Mouse (Mus musculus): Measurements from ENCODE around the gene Ltf. TPM values are rescaled to one million over a fixed set of nuclear protein-coding genes. Genes with fewer than 3 reads are reported as not detected.

Ltf gene
- polyA plus RNA-seq, 1 experiment from 2014 or later = not detected

DNA sequence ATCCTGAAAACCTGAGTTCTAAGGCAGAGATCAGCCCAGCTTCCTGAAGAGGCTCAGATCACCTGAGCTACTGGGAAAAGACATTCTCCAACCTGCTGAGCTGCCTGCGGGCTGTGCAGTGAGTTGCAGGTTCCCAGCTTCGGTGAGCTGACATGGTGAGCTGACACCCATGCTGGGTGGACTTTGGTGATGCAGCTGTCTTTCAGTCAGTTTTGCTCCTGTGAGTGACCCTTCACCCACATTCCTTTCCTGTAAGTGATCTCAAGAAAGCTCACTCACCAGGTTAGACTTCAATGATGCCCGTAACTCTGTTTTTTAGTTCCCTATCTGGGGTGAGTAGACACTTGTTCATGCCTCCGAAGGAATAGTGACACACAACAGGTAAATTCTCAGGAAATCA, 66.3 kb downstream of the Ltf start:
- H3K9ac ChIP-seq (ENCODE audit: low read depth, low read length) = no peak overlapping the region
- no peak overlapping the region for H3K27ac ChIP-seq (ENCODE audit: low read depth, low read length)
- 0 out of 2 replicates have a peak, but pooled peaks cover 2% of the 10 kb centered on the region for H3K4me1 ChIP-seq (replicated peaks; ENCODE audit: control insufficient read depth, insufficient read depth, low read length)
- ATAC-seq (ENCODE audit: low FRiP score) (no peak), DNase-seq (ENCODE audit: low spot score) (no peak)
- no peak overlapping the region for H3K4me3 ChIP-seq (ENCODE audit: low read depth, low read length)
- WGBS = 52% methylated on average over 4 of the region's 4 CpGs
- H3K36me3 ChIP-seq (ENCODE audit: control insufficient read depth, insufficient read depth, low read length) = no peaks in the 10 kb centered on the region
- H3K9me3 ChIP-seq (ENCODE audit: control insufficient read depth, low read length) = no peaks in the 10 kb centered on the region
- H3K27me3 ChIP-seq (ENCODE audit: control insufficient read depth, insufficient read depth, low read length) = no peaks in the 10 kb centered on the region; the same call in 1 of the 2 replicates
- no peak overlapping the region for H3K4me2 ChIP-seq (replicated peaks; ENCODE audit: low read depth, low read length)

- DNase-seq (ENCODE audit: low spot score) (no peak), ATAC-seq (ENCODE audit: low FRiP score) (no peak)
- Histone ChIP-seq H3K36me3 (ENCODE audit: control insufficient read depth, insufficient read depth, low read length) (no peaks in the 10 kb centered on the region), H3K9me3 (ENCODE audit: control insufficient read depth, low read length) (no peaks in the 10 kb centered on the region), H3K4me2 (replicated peaks; ENCODE audit: low read depth, low read length) (no peak overlapping the region), H3K27me3 (ENCODE audit: control insufficient read depth, insufficient read depth, low read length) (no peaks in the 10 kb centered on the region; the same call in 1 of the 2 replicates), H3K4me1 (replicated peaks; ENCODE audit: control insufficient read depth, insufficient read depth, low read length) (0 out of 2 replicates have a peak, but pooled peaks cover 2% of the 10 kb centered on the region), H3K9ac (ENCODE audit: low read depth, low read length) (no peak overlapping the region), H3K4me3 (ENCODE audit: low read depth, low read length) (no peak overlapping the region), H3K27ac (ENCODE audit: low read depth, low read length) (no peak overlapping the region)
- 76% methylated on average over 6 of the region's 6 CpGs for WGBS
These were observed 67.1 kb downstream of the Ltf start for GRCm38 (mm10) chr9:111086137-111086536.

DNA sequence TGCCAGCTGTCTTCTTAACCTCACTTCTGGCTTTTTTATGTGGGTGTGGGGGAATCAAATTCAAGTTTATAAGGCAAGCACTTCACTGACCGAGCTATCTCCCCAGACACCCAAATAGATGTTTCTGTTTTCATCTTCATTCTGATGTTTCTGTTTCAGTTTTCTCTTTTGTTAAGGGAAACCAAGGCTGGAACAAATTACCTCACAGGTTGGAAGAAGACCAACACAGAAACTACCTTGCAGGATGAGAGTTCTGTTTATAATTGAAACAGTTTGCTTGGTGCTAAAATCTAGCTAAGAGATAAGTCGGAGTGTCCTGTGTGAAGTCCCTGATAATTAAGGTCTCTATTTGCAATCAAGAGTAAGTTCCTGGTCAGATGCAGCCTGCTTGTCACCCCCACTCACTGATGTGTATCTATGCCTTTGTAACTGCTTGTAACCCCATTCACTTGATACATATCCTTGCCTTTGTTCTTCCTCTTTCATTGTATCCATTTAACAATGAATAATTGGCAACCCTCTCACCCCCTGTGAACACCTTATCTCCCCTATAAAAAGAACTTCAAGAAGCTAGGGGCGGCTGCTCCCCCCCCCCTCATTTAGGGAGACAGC, 68.0 kb downstream of the Ltf start:
- DNase-seq (ENCODE audit: low spot score) = no peak
- no peaks in the 10 kb centered on the region for H3K36me3 ChIP-seq (ENCODE audit: control insufficient read depth, insufficient read depth, low read length)
- no peak for ATAC-seq (ENCODE audit: low FRiP score)
- H3K4me3 ChIP-seq (ENCODE audit: low read depth, low read length) = no peak overlapping the region
- 0 out of 2 replicates have a peak, but pooled peaks cover 2% of the 10 kb centered on the region for H3K4me1 ChIP-seq (replicated peaks; ENCODE audit: control insufficient read depth, insufficient read depth, low read length)
- no peak overlapping the region for H3K9ac ChIP-seq (ENCODE audit: low read depth, low read length)
- H3K27ac ChIP-seq (ENCODE audit: low read depth, low read length) = no peak overlapping the region
- H3K9me3 ChIP-seq (ENCODE audit: control insufficient read depth, low read length) = no peaks in the 10 kb centered on the region
- H3K4me2 ChIP-seq (replicated peaks; ENCODE audit: low read depth, low read length) = no peak overlapping the region
- WGBS = 30% methylated on average over 3 of the region's 3 CpGs
- no peaks in the 10 kb centered on the region; the same call in 1 of the 2 replicates for H3K27me3 ChIP-seq (ENCODE audit: control insufficient read depth, insufficient read depth, low read length)

DNA sequence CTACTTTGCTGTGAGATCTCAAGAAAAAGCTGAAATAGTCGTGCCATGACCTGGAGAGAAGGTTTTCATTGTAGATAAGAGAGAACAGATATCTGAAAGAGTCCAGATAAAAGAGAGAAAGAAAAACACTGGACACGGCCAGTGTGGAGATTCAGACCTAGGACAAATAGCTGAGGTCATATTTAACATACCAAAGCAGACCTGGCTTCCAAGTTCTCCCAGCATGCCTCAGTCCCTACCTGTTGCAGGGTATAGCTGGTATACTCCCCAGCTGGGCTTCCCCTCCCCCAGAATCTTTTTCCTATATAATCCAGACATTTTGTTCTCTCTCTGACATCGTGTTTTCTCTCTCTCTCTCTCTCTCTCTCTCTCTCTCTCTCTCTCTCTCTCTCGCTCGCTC, 68.9 kb downstream of the Ltf start:
- H3K36me3 ChIP-seq (ENCODE audit: control insufficient read depth, insufficient read depth, low read length) = no peaks in the 10 kb centered on the region
- 5% methylated on average over 5 of the region's 5 CpGs for WGBS
- H3K9me3 ChIP-seq (ENCODE audit: control insufficient read depth, low read length) = no peaks in the 10 kb centered on the region
- no peaks in the 10 kb centered on the region; the same call in 1 of the 2 replicates for H3K27me3 ChIP-seq (ENCODE audit: control insufficient read depth, insufficient read depth, low read length)
- H3K4me1 ChIP-seq (replicated peaks; ENCODE audit: control insufficient read depth, insufficient read depth, low read length) = 0 out of 2 replicates have a peak, but pooled peaks cover 2% of the 10 kb centered on the region
- H3K27ac ChIP-seq (ENCODE audit: low read depth, low read length) = no peak overlapping the region
- H3K9ac ChIP-seq (ENCODE audit: low read depth, low read length) = no peak overlapping the region
- no peak for DNase-seq (ENCODE audit: low spot score)
- no peak for ATAC-seq (ENCODE audit: low FRiP score)
- no peak overlapping the region for H3K4me2 ChIP-seq (replicated peaks; ENCODE audit: low read depth, low read length)
- no peak overlapping the region for H3K4me3 ChIP-seq (ENCODE audit: low read depth, low read length)

GRCm38 (mm10) chr9:111088886-111089285, 69.8 kb downstream of the Ltf start:
- H3K9me3 ChIP-seq (ENCODE audit: control insufficient read depth, low read length) = no peaks in the 10 kb centered on the region
- 0 out of 2 replicates have a peak, but pooled peaks cover 2% of the 10 kb centered on the region for H3K4me1 ChIP-seq (replicated peaks; ENCODE audit: control insufficient read depth, insufficient read depth, low read length)
- no peak for DNase-seq (ENCODE audit: low spot score)
- H3K9ac ChIP-seq (ENCODE audit: low read depth, low read length) = no peak overlapping the region
- no peaks in the 10 kb centered on the region for H3K36me3 ChIP-seq (ENCODE audit: control insufficient read depth, insufficient read depth, low read length)
- no peak overlapping the region for H3K4me2 ChIP-seq (replicated peaks; ENCODE audit: low read depth, low read length)
- no peak overlapping the region for H3K27ac ChIP-seq (ENCODE audit: low read depth, low read length)
- no peak overlapping the region for H3K4me3 ChIP-seq (ENCODE audit: low read depth, low read length)
- no peak for ATAC-seq (ENCODE audit: low FRiP score)
- 37% methylated on average over 7 of the region's 7 CpGs for WGBS
- H3K27me3 ChIP-seq (ENCODE audit: control insufficient read depth, insufficient read depth, low read length) = no peaks in the 10 kb centered on the region; the same call in 1 of the 2 replicates

Other genes starting within 250 kb of the Ltf start
- not detected in 2 replicates for gene Prss42, start 221.1 kb upstream of the Ltf start, polyA plus RNA-seq (2014; fragmentation: Nextera tagmentation; extraction: Ambion mirVana)
- gene Prss44, start 205.3 kb upstream of the Ltf start, polyA plus RNA-seq (2014; fragmentation: Nextera tagmentation; extraction: Ambion mirVana) = not detected in 2 replicates
- not detected in 2 replicates for gene Prss43, start 192.6 kb upstream of the Ltf start, polyA plus RNA-seq (2014; fragmentation: Nextera tagmentation; extraction: Ambion mirVana)
- 0.13 TPM in 1 of 2 replicates, not detected in the other for gene Prss45, start 184.7 kb upstream of the Ltf start, polyA plus RNA-seq (2014; fragmentation: Nextera tagmentation; extraction: Ambion mirVana)
- not detected in 2 replicates for gene Prss46, start 174.8 kb upstream of the Ltf start, polyA plus RNA-seq (2014; fragmentation: Nextera tagmentation; extraction: Ambion mirVana)
- 0.14 and 0.31 TPM in 2 replicates for gene Prss50, start 161.3 kb upstream of the Ltf start, polyA plus RNA-seq (2014; fragmentation: Nextera tagmentation; extraction: Ambion mirVana)
- 1.0 and 1.1 TPM in 2 replicates for gene Als2cl, start 139.4 kb upstream of the Ltf start, polyA plus RNA-seq (2014; fragmentation: Nextera tagmentation; extraction: Ambion mirVana)
- 0.18 and 0.34 TPM in 2 replicates for gene Tmie, start 139.2 kb upstream of the Ltf start, polyA plus RNA-seq (2014; fragmentation: Nextera tagmentation; extraction: Ambion mirVana)
- gene Fam240a, start 102.4 kb upstream of the Ltf start, polyA plus RNA-seq (2014; fragmentation: Nextera tagmentation; extraction: Ambion mirVana) = not detected in 2 replicates
- gene Tdgf1, start 73.1 kb upstream of the Ltf start, polyA plus RNA-seq (2014; fragmentation: Nextera tagmentation; extraction: Ambion mirVana) = not detected in 2 replicates
- gene Lrrc2, start 67.7 kb upstream of the Ltf start, polyA plus RNA-seq (2014; fragmentation: Nextera tagmentation; extraction: Ambion mirVana) = 0.06 and 0.21 TPM in 2 replicates
- 0.21 TPM in 1 of 2 replicates, not detected in the other for gene Rtp3, start 28.7 kb upstream of the Ltf start, polyA plus RNA-seq (2014; fragmentation: Nextera tagmentation; extraction: Ambion mirVana)
- gene Ccrl2, start 38.2 kb downstream of the Ltf start, polyA plus RNA-seq (2014; fragmentation: Nextera tagmentation; extraction: Ambion mirVana) = 0.68 and 1.7 TPM in 2 replicates
- gene Lrrfip2, start 98.3 kb downstream of the Ltf start, polyA plus RNA-seq (2014; fragmentation: Nextera tagmentation; extraction: Ambion mirVana) = 52.2 and 57.4 TPM in 2 replicates